Mouse (Mus musculus) spleen, postnatal 10 days (tissue): ENCODE results near the gene Gfap.
A peak's percentile ranks its signal among the peaks of the same experiment; 100 is the strongest.

ENCODE experiments used
- DNase-seq, 2 experiments: peaks; one replicate each; pipeline ENCODE4 v3.0.0; 2021 to 2022; ENCODE audit warnings: low spot score in 2 of 2

Gfap gene

DNA sequence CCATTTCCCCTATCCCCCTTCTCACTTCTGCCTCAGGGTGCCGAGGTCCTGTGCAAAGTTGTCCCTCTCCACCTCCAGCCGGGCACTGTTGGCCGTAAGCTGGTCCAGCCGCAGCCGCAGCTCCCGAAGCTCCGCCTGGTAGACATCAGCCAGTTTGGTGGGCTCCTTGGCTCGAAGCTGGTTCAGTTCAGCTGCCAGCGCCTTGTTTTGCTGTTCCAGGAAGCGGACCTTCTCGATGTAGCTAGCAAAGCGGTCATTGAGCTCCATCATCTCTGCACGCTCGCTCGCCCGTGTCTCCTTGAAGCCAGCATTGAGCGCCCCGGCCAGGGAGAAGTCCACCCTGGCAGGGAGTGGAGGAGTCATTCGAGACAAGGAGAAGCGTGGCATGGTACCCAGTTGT lies 4.1 kb downstream of the Gfap start:
- DNase-seq: no peak

DNA sequence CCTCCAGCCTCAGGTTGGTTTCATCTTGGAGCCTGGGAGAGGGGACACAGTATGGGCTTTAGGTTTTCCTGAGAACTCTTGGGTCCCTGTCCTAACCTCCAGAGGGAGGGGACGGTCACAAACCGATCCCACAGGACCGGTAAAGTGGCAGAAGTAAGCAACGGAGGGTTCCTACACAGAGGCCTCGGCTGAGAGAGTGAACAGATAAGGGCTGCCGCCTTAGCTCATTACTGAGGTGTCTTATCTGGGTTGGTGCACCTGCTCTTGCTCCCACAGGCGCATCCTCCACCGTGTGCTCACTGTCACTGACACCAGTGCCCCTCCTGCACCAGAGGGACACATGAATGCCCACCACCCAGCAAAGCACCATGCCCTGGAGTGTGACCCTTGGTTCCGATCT lies 4.9 kb downstream of the Gfap start:
- peak; percentile 77 to 80 for DNase-seq

DNA sequence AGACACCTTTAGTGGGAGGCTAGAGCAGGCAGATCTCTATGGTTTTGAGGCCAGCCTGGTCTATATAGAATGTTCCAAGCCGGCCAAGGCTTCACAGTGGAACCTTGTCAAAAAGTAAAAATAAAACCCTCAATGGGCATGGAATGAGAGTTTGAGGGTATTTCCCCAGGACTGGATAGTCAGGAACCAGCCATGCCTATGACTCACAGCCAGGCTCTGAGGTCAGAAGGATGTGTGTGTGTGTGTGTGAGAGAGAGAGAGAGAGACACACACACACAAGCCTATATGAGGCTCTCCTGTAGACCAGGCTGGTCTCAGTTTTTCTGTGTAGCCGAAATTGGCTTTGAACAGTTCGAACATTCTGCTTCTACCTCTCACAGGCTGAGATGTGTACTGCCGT lies 6.0 kb downstream of the Gfap start:
- no peak for DNase-seq

DNA sequence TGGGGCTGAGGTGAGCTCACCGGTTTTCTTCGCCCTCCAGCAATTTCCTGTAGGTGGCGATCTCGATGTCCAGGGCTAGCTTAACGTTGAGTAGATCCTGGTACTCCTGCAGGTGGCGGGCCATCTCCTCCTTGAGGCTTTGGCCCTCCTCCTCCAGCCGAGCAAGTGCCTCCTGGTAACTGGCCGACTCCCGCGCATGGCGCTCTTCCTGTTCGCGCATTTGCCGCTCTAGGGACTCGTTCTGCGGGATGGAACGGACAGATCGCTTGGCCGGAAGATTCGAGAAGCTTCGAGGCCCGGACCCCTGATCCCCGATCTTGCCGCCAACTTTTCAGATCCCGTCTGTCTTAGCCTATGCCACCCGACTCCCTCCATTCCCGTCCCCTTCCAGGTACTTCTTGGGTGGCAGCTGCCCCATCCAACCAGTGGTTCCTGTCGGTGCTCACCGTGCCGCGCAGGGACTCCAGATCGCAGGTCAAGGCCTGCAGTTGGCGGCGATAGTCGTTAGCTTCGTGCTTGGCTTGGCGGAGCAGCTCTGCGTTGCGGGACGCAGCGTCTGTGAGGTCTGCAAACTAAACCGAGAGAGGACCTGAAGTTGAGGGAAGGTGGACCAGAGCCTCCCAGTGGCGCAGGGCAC lies 7.6 kb downstream of the Gfap start:
- DNase-seq: peak; percentile 74 to 87

DNA sequence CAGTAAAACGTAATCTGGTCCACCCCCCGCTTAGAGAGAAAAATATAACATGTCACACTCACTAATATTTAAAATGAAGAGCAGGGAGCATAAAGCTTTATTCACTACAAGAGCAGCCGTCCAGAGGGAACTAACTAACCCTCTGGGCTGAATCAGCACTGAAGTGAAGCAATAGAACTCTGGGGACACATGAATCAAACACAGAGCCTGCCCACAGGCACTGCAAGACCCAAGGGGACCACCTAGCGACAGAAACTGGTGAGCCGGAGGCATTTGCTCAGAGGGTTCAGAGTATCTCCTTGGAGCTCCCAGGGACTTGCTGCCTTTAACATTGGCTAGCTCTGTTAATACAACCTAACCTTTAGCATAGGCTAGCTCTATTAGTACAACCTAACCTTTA lies 10.6 kb downstream of the Gfap start:
- DNase-seq: no peak

DNA sequence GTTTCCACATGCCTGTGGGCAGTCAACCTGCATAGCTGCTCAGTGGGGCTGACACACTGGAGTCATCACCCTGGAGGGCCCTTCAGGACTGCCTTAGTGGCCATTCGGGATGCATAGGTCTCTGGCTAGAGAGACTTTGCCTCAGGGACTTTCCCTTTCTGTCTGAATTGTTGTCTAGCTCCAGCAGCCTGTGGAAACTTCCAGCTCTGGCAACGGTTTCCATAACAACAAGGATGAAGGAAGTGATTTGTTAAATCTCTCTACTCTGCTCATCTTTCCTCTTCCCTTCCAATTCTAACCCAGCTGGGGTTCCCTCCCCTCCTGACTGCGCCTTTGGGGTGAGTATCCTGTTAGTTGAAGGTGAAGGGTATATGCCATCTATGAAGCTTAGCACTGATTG lies 12.6 kb downstream of the Gfap start:
- DNase-seq: no peak

DNA sequence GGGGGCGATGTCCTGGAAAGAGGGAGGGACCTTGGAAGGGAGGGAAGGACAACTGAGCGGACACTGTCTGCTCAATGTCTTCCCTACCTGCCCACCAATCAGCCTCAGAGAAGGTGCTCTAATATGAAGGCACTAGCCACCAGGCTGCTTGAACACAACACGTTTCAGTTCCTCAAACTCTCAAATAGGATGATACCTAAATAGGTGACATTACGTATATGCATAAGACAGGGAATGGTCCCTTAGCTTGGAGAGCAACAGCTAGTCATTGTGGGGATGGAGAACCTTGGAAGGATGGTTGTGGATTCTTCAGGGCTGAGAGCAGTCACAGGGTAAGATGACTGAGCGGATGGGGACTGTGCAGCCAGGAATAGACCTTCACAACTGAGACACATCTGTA lies 13.3 kb downstream of the Gfap start:
- DNase-seq: no peak

DNA sequence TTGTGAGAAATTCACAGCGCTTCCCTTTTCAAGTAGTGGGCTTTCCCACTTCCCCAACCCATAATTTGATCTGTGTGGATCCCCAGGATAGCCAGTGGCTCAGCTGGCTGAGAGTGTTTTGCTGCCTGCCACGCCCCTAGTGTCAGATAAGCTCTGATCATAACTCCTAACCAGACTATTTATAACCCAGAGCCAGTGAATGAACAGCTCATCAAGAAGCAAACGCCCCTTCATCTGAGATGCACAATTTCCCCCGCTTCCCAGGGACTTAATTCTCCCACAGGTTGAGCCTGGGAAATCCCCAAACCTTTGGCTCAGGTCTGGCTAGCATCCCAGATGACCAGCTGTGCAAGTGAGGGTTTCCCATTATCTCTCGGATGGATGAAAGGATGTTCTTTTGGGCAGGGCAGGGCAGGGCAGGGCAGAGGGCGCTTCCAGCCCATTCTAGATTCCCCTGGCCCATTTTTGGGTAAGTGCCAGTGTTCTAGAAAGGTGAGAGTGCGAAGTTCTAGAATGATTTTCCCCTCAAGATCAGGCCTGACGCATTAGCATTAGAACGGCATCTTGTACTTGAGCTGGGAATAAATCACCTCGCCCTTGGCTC lies 16.0 kb downstream of the Gfap start, which contains the start of gene Fam187a:
Gene Fam187a (plus strand): TSS at position 554 of the 604 bp plus-strand sequence.
- DNase-seq: no peak

DNA sequence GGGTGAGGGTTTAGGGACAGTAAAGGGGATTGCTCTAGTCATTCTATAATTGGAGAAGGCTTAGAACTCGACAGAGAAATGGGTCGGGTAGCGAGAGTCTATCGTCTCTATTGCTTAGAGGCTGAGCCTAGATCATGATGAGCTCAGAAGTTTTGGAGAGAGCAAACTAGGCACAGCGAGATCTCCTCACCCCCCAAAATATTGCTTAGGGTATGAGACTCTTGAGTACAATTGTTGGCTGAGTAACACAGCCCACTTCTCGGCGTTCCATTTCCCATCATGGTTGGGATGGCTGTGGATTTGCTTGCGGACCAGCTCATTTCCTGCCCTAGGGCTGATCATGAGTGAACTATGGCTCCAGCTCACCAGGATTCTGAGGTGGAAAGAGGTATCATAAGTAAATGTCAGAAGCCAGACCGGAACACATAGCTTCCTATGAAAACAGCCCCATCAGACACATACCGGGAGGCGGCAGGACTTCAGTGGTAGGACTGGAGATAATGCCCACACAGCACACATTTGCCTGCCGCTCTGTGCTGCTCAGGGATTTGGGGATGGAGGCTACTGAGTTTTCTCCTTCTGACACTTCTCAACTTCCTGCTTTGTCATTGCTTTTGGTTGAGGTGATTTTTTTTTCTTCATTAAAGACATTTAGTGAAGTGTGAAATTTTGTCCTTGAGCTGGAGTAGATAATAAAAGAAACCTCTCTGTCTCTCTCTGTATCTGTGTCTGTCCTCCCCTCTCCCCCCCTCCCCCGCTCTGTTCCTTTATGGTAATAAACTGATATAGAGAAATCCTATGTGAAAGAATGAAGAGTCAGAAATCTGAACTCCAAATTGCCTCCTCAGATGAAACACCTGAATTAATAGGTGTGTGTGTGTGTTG lies 19.2 kb downstream of the Gfap start:
- no peak for DNase-seq

DNA sequence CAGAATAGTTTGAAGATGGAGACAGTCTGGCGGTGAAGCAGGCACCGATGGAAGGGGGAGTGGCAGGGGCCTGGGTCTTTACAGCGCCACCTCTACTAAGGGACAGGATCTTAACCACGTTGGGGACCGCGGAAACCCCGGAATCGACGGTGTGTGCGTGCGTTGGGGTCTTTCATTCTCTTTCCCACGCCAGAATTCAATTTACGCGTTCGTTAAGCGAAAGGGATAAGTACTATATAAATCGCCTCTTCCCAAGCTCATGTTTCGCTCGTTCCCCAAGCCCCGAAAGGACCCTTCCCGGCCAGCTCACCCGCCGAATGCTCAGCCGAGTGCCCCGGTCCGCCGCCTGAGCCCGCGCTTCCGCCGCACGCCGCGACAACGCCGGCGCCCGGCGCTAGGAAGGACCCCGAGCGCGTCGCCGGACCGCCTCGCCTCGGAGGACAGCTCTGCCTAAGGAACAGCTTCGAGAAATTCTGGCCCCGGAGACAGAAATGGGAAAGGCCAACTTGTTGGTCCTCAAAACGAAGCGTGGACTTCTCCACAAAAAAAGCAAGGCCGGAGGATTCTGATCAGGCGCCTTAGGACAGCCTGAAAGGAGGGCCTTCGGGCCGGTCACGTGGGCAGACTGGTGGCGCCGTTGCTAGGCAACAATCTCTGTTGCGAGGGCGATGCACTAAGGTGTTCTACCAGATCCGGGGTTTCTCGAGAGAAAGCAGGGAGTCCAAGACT lies 20.0 kb downstream of the Gfap start, which contains the start of the genes Eftud2 and Ccdc103:
Gene Eftud2 (minus strand): TSS at position 401 of the 729 bp plus-strand sequence.
Gene Ccdc103 (plus strand): TSS at position 620 of the 729 bp plus-strand sequence.
- DNase-seq: peak; percentile 97 to 98

DNA sequence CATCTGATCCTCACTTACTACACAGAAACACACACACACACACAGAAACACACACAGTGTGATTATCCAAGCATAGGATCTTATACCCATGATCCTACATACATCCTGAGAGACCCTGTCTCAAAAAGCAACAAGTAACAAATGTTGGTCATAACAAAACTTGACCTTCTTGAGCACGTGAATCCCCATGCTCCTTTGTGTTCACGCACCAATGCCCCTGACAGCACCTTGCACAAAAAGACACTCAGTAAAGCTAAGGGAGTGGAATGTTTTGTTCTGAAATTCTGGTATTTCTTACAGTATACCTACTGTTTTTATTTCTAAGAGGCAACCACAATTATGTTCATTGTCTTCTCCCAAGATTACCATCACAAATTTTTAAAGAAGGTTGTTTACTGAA lies 21.2 kb downstream of the Gfap start:
- no peak for DNase-seq

DNA sequence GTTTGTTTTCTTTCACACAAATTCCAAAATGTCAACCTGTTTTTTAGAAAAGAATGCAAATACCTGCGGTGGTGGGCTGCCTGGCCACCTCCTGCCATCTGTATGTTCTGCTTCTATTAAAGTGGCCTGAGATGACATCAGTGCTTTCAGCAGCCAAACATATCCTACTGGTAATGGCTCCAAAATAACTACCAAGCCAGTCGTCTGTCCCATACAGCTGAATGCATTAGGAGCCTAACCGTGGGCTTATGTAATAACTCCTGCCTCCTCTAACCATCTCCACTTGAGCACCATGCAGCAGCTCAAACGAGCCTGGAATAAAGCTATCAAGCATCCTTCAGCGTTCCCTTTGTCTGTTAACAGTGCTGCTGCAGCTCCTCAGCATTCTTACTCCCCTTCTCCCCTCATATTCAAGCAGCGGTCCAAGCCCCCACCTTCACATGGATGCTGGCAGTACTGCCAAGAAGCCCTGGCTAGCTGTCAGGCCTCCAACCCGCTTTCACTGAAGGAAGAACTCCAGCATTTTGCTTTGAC lies 25.8 kb downstream of the Gfap start:
- DNase-seq: no peak

DNA sequence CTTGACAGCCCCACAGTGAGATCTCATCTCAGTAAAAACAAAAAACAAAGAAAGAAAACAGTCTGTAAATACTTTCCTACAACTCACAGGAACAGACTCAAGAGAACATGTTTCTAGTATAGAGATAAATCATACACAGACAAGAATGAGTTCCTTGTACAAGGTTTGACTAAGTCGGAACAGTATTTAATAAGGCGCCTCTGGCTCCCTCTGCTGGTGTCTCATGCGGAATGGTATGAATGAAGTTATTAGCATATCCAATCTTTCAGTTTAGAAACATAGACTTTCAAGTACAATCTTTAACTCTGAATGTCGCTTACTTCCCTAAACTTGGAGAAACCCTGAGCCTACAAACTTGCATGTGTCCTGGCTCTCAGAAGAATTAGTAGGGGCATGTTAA lies 36.4 kb downstream of the Gfap start:
- peak in 1 of 2 experiments; percentile 72 for DNase-seq

DNA sequence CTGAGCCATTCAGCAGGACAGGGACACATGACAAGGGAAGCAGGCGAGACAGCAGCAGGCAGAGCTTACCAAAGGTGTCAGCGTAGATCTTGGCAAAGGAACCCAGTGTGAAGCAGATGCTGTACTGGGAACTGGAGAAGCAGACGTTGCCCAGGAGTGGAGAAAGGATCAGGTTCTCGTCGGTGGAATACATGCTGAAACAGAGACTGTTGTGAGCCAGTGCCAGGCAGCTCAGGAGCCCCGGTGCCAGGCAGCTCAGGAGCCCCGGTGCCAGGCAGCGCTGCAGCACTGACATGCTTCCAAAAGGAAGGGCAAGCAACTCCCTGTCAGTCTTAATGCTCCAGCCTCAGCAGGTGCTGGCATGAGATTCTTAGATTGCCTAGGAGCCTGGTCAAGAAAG lies 40.8 kb downstream of the Gfap start:
- no peak for DNase-seq

DNA sequence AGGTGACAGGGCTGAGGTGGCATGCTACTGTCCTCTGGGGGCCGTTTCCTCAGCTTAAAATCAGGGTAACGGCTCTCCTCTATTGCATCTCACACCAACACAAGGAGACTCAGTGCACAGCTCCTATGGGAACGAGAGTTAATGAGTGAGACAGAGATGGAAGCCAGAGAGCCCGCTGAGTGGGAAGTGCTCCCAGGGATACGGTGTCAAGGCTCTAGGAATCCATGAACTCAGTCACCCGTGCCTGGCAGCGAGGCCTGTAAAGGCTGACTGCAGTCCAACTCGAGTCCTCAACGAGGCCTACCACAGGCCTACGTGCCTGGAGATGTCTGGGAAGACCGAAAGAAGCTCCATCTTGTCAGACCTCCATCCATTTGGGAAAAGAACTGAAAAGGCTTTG lies 41.8 kb downstream of the Gfap start:
- DNase-seq: no peak

DNA sequence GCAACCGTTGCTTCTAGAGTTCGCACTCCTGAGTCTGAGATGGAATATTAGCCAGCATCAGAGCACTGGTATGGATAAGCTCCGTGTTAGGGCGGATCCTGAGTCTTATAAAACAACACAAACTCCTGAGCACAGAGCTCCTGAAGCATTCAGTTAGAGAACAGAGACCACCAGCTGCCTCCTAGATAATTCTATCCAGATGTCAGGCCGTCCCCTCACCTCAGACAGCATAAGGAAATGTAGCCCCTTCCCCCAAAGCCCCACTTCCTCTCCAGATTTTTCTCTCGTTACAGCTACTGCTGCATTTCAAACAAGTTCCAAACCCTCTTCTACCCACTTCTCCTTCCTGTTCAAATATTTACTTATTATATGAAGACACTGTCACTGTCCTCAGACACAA lies 44.8 kb downstream of the Gfap start:
- no peak for DNase-seq

DNA sequence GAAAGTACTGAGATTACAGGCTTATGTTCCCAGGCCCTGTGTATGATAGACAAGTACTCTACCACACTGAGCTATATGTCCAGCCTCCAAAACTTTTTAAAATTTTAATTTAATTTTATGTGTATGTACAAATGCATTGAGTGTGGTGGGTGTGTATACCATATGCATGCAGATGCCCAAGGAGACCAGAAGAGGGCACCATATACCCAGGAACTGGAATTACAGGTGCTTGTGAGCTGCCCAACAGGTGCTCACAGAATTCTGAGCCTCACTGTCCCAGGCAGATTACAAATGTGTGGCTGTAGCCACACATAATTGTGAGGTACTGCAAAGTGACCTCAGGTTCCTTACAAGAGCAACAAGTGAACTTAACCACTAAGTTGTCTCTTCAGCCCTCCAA lies 47.0 kb downstream of the Gfap start:
- DNase-seq: no peak

DNA sequence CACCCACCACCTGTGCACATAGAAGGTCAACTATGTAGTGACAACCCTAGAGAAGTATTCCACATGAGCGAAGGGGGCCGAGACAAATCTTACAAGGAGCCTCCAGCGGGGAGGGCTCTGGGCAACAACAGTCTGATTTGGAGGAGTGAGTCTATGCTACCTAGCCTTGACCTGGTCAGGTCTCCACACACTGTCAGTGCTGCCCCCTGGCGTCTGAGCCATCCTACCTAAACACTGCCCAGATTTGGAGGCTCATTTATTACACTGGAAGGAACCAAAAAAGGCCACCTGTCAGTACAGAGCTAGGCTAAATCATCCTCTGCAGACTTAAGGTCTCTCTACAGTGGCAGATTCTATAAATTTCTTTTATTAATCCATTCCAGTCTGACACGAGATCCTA lies 48.8 kb downstream of the Gfap start:
- DNase-seq: peak; percentile 23 to 74

DNA sequence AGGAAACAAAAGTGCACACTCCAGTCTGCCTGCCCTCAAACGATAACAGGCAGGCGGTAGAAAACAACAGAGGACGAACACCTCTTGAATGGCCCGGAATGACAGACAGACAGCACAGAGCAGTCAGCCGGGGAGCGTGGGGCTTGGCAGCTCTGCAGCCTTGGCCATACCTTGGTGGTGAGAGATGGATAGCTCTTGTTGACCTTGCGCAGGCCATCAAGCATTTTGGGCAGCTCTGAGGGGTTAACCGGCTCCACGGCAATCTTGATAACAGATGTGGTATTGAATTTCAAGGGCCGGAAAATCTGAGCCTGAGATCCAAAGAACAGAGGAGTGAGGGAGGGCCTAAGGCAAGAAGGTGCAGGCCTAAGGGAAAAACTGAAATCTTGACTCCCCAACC lies 54.8 kb downstream of the Gfap start:
- DNase-seq: no peak

DNA sequence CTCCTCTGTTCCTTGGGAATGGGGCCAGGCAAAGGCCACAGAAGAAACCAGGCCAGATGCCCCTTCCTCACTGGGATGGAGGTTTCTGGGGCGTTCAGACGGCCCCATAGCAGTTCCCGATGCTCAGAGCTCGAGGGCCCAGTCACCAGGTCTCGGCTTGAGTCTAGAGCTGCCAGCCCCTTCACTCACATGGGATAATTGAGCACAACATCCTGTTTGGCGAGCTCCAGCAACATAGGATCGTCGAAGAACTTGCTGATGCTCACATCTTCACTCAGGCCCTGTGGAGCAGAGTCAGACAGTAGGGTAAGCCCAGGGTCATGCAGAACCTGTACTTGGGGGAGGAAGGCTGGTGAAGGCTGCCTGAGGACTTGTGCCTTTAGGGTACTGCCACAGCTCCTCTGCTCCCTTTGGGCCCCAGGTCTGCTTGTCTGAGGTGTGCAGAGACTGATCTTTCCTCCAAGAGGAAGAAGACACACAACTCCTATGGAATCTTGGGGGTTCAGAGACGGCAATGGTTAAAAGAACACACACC lies 62.0 kb downstream of the Gfap start:
- no peak for DNase-seq

DNA sequence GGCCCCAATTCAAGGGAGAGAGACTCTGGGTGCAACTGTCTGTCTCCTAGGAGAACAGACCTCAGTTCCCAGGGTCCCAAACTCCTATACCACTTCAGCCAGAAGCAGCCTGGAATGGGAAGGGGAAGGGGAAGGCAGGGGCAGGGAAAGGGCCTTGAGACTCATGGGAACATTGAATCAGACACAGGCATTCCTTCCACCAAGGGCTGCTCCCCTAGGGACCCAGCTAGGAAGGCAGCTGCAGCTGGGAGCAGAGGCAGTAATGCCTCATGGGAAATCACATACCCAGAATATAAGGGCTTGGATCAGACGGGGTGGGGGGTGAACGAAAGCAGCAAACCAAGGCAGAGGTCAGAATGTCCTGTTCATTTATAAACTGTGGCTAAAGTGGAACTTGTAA lies 62.6 kb downstream of the Gfap start:
- no peak for DNase-seq
